Mouse (Mus musculus): Measurements from ENCODE around the gene Rrad. TPM values are rescaled to one million over a fixed set of nuclear protein-coding genes. Genes with fewer than 3 reads are reported as not detected.

Gene Rrad
- not detected for polyA plus RNA-seq (2014; fragmentation: Illumina TruSeq; extraction: RNeasy Lipid Tissue Mini Kit (QIAGEN cat#74804); ENCODE audit: low read depth, low replicate concordance)

DNA sequence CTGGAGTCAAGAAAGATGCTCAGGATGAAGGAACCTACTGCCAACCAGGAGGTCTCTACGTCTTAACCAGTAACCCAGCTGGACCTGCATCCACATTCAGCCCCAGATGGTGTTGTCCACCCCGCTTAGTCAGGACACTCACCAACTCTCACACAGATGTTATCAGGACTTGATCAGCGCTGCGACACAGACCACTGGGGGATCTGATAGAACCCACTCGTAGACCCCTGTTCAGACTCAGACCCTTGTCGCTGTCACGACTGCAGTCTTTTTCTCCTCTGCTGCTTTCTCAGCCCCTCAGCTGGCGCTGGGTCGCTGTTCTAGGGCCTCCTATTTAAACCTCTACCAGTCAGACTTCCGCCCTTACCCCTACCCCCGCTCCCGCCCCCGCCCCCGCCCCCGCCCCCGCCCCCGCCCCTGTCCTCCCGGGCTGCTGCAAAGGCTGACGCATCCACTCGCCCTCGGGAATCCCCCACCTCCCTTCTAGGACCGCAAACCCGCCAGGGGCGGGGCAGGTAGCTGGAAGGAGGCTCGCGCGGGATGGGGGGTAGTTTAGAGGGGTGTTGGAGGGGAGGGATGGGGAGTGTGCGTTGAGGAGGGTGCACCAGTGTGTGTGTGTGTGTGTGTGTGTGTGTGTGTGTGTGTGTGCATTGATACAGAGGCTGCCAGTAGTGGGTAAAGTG lies at the start of gene Rrad:
Gene Rrad (minus strand): TSS at position 347 of the 683 bp plus-strand sequence.

DNA sequence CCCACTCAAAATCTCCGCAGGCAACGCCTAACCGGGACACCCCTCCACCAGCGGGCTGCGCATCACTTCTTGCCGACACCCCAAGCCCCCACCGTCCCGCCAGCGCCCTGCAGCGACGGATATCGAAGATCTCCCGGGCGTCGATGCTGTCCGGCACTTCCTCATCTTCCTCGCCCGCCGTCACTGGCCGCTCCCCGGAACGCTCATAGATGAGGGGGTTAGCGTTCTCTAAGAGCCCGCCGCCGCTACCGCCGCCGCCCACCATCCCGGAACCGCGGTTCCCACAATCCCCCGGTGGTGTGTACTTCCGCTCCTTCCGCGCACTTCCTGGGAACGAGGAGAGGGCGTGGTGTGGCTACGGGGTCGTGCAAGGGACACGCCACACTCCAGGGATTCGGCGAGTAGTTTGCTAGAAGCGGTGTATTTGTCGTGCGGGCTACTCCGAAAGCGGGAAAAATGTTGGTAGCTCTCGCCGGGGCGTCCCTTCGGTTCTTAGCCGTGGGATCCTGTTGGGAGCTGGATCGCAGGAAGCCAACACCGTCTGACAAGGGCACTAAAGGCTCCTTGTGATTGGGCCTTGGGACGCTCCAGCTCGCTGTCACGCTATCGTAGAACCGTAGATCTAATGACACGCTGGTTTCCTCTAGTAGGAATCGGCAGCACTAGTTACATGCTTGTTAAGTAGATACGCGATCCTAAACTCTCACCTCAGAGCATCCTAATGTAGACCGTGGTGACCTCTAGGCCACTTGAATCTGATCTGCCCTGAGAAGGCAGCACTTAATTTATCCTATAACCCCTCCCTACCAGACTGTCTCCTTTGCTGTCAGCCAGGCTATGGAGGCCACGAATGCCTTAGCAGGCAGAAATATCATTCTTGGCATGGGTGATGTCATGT lies 10.5 kb upstream of the Rrad start, which contains the start of gene Ciao2b:
Gene Ciao2b (minus strand): TSS at position 540 of the 898 bp plus-strand sequence.

DNA sequence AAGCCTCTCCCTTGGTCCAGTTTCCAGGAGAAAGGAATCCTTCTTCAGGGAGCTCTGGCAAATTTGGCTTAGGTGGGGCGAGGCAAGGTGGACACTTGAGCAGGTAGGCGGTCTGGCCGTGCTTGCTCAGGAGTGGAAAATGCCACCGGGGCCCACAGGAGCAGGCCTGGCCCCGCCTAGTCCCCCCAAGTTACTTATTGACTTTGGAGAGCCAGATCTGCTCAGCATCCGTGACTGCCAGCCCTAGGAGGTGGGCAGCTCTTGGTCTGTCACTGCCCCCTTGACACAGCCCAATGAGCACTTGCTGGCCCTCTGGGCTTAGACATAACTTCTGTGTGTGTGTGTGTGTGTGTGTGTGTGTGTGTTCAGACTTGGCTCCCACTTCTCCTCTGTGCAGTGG lies 7.0 kb downstream of the Rrad start, which contains the start of gene Cdh16:
Gene Cdh16 (minus strand): TSS at position 236 of the 400 bp plus-strand sequence.

DNA sequence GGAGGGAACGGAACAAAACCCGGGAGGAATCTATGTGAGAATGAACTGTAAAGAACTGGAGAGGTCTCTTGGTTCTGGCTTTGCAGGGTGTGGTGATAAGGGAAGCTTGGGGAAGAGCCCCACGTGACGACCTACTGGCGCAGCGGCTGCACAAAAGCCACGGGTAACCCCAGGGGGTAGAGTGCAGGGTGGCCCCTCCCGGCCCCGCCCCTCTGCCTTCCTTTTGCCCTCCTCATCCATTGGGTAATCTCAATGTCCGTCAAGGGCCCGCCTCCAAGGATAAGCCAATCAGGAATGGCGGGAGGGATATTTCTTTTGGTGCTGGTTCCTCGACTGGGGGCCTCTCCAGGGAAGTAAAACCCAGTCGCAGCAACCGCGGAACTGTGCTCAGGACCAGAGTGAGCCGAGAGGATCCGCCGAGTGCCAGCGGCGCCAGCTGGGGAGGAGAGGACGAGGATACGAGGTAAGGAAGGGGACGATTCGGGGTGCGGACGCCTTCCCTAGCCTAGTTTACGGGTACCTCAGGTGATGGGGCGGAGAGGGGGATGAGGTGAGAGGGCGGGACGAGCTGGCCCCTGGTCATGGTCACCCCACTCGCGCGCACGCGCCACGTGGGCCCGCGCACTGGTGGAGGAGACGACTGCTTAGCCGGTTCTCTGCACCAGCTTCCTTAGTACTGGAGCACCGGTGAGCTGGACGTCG lies 39.8 kb downstream of the Rrad start, which contains the start of gene Pdp2:
Gene Pdp2 (plus strand): TSS at position 319 of the 702 bp plus-strand sequence.

Other genes with a start within 250 kb of the Rrad start
- gene Cmtm4, start 235.5 kb downstream of the Rrad start, polyA plus RNA-seq (2014; fragmentation: Illumina TruSeq; extraction: RNeasy Lipid Tissue Mini Kit (QIAGEN cat#74804); ENCODE audit: low read depth, low replicate concordance), result 2.7 TPM
- 146 TPM for gene Dync1li2, start 188.3 kb downstream of the Rrad start, polyA plus RNA-seq (2014; fragmentation: Illumina TruSeq; extraction: RNeasy Lipid Tissue Mini Kit (QIAGEN cat#74804); ENCODE audit: low read depth, low replicate concordance)
- gene Terb1, start 121.4 kb downstream of the Rrad start, polyA plus RNA-seq (2014; fragmentation: Illumina TruSeq; extraction: RNeasy Lipid Tissue Mini Kit (QIAGEN cat#74804); ENCODE audit: low read depth, low replicate concordance), result 65.7 TPM
- gene Nae1, start 96.7 kb downstream of the Rrad start, polyA plus RNA-seq (2014; fragmentation: Illumina TruSeq; extraction: RNeasy Lipid Tissue Mini Kit (QIAGEN cat#74804); ENCODE audit: low read depth, low replicate concordance), result 267 TPM
- 0.28 TPM for gene Car7, start 96.6 kb downstream of the Rrad start, polyA plus RNA-seq (2014; fragmentation: Illumina TruSeq; extraction: RNeasy Lipid Tissue Mini Kit (QIAGEN cat#74804); ENCODE audit: low read depth, low replicate concordance)
- gene Pdp2, start 39.9 kb downstream of the Rrad start, polyA plus RNA-seq (2014; fragmentation: Illumina TruSeq; extraction: RNeasy Lipid Tissue Mini Kit (QIAGEN cat#74804); ENCODE audit: low read depth, low replicate concordance), result 1.5 TPM
- not detected for gene Cdh16, start 6.9 kb downstream of the Rrad start, polyA plus RNA-seq (2014; fragmentation: Illumina TruSeq; extraction: RNeasy Lipid Tissue Mini Kit (QIAGEN cat#74804); ENCODE audit: low read depth, low replicate concordance)
- 1.9 TPM for gene Ciao2b, start 10.6 kb upstream of the Rrad start, polyA plus RNA-seq (2014; fragmentation: Illumina TruSeq; extraction: RNeasy Lipid Tissue Mini Kit (QIAGEN cat#74804); ENCODE audit: low read depth, low replicate concordance)
- not detected for gene Ces2a, start 102.7 kb upstream of the Rrad start, polyA plus RNA-seq (2014; fragmentation: Illumina TruSeq; extraction: RNeasy Lipid Tissue Mini Kit (QIAGEN cat#74804); ENCODE audit: low read depth, low replicate concordance)
- gene Ces2b, start 200.2 kb upstream of the Rrad start, polyA plus RNA-seq (2014; fragmentation: Illumina TruSeq; extraction: RNeasy Lipid Tissue Mini Kit (QIAGEN cat#74804); ENCODE audit: low read depth, low replicate concordance), result not detected
- gene Ces2c, start 215.7 kb upstream of the Rrad start, polyA plus RNA-seq (2014; fragmentation: Illumina TruSeq; extraction: RNeasy Lipid Tissue Mini Kit (QIAGEN cat#74804); ENCODE audit: low read depth, low replicate concordance), result not detected

Data from testis, adult 10 weeks (tissue).